Mouse (Mus musculus): ENCODE measurements around the gene Col6a3. TPM values are rescaled to one million over a fixed set of nuclear protein-coding genes. Genes with fewer than 3 reads are reported as not detected.

Gene Col6a3
- polyA plus RNA-seq, 1 experiment from 2014 or later = 2.2 TPM

- no peaks in the 10 kb centered on the region for H3K27me3 ChIP-seq
- H3K4me2 ChIP-seq = no peak overlapping the region
- 75% methylated on average over 2 of the region's 2 CpGs for WGBS
- no peak for ATAC-seq
- no peak overlapping the region for H3K4me3 ChIP-seq
- H3K36me3 ChIP-seq (ENCODE audit: poor library complexity, severe bottlenecking) = no peaks in the 10 kb centered on the region
- H3K4me1 ChIP-seq = no peaks in the 10 kb centered on the region
- H3K9ac ChIP-seq = no peak overlapping the region
- H3K27ac ChIP-seq = no peak overlapping the region
- no peaks in the 10 kb centered on the region for H3K9me3 ChIP-seq (replicated peaks)
Measured at GRCm38 (mm10) chr1:90716258-90716657, 127.5 kb downstream of the Col6a3 start.

Other genes starting within 250 kb of the Col6a3 start
- gene Cops8, start 241.0 kb downstream of the Col6a3 start, polyA plus RNA-seq (2015; fragmentation: Nextera tagmentation; extraction: Ambion mirVana) = 166 and 195 TPM in 2 replicates
- gene Mlph, start 71.1 kb upstream of the Col6a3 start, polyA plus RNA-seq (2015; fragmentation: Nextera tagmentation; extraction: Ambion mirVana) = 0.04 and 0.09 TPM in 2 replicates
- gene Prlh, start 109.1 kb upstream of the Col6a3 start, polyA plus RNA-seq (2015; fragmentation: Nextera tagmentation; extraction: Ambion mirVana) = not detected in 2 replicates
- gene Rab17, start 125.7 kb upstream of the Col6a3 start, polyA plus RNA-seq (2015; fragmentation: Nextera tagmentation; extraction: Ambion mirVana) = not detected in 2 replicates
- 21.6 and 22.1 TPM in 2 replicates for gene Lrrfip1, start 154.8 kb upstream of the Col6a3 start, polyA plus RNA-seq (2015; fragmentation: Nextera tagmentation; extraction: Ambion mirVana)

Data from forebrain, embryonic 13.5 days (tissue).